Mouse (Mus musculus) liver, embryonic 14.5 days (tissue): Measurements from ENCODE around the gene Sik2.

Source experiments
- CTCF ChIP-seq: IDR thresholded peaks from 2 replicates; pipeline ENCODE4 v1.5.1; 2016; ENCODE audit warnings: antibody characterized with exemption, low read depth, control low read depth
- EP300 ChIP-seq: IDR thresholded peaks from 2 replicates; pipeline ENCODE4 v1.6.1; 2016; ENCODE audit warnings: antibody characterized with exemption, low read depth

GRCm38 (mm10) chr9:50863824-50864223 lies 145.0 kb downstream of the Sik2 start:
- TF ChIP-seq CTCF (no peak), EP300 (no peak)
